Comparison of ENCODE assay signal across 1 mouse cellular context in the genomic region with DNA sequence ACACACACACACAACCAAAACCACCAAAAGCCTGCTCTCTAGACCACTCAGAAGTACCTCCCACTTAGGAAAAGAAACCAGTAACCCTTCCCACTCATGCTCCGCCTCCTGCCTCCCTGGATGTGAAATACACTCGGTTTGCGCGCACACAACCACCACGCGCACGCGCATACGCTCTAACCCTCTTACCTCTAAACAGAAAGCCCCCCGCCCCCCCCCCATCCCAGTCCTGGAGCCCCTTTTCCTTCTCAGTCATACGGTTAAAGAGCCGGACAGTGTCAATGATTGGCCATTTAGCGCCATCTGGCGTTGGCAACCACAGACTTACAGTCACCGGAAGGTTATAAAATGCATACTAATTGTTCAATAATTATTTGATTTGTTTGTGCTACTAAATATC.
A peak's percentile ranks its signal among the peaks of the same experiment; 100 is the strongest.
TF ChIP-seq lines count a peak whose summit lies in the region.

No protein-coding gene starts in this region.

TF ChIP-seq in MEL, 35 proteins besides CTCF, POLR2A, EP300 and RAD21 (continued from another document):
- TF ChIP-seq TCF12 (IDR thresholded peaks at IDR 0.05; ENCODE audit: low read depth, low read length) (0 out of 2 replicates have a peak, but pooled peaks have one; percentile 12), MAZ (IDR thresholded peaks at IDR 0.05; ENCODE audit: low read depth, low read length) (peak; percentile 45; the same call in 1 of the 2 replicates), ZC3H11A (IDR thresholded peaks at IDR 0.05; ENCODE audit: low read depth, low read length) (peak; percentile 62; the same call in 1 of the 2 replicates)
TF ChIP-seq in MEL: peak in this region for 5.
